Mouse (Mus musculus): ENCODE results near the gene Vta1.
A peak's percentile ranks its signal among the peaks of the same experiment; 100 is the strongest.

The Vta1 gene

DNA sequence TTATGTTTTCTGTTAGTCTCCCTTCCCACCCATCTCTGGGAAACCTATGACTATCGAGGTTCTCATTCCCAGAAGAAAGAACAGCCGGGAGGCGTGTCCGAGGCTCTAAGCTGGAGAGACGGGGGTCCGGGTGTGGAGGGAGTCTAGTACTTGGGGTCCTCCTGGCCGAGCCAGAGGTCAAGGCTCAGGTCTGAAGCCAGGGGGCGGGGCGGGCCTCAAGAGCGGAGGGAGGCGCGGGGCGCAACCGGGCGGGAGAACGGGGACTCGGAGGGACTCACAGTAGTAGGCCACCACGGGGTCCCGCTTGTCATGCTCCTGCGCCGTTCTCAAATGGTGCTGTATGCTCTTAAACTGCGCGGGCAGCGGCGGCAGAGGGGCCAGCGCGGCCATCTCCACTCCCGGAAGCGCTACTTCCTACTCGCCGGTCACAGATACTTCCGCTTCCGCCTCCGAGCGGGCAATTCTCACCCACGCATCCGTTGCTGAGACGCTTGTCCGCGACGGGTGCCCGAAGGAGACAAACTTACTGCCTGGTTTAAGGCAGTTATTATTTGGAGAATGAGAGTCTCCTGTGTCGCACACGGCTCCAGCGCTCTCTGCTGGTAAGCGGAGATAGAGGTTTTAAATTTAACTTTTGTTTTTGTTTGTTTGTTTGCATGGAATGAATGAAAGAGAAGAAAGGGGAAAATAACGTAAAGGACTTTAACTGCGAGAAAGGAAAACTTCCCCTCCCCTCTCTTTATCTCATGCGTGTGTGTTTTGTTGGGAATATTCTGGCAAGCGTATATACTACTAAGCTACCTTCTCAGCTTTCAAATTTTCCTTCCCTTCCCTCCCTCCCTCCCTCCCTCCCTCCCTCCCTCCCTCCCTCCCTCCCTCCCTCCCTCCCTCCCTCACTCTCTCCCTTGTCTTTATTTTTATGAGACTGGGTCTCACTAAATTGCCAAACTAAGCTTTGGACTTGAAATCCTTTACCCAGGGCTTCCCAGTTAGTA is at the start of gene Vta1, which contains the start of gene Nmbr:
Vta1 (minus strand) TSS at position 489 of the 995 bp plus-strand sequence.
Nmbr (plus strand) TSS at position 520 of the 995 bp plus-strand sequence.
- peak; percentile 99 for DNase-seq

DNA sequence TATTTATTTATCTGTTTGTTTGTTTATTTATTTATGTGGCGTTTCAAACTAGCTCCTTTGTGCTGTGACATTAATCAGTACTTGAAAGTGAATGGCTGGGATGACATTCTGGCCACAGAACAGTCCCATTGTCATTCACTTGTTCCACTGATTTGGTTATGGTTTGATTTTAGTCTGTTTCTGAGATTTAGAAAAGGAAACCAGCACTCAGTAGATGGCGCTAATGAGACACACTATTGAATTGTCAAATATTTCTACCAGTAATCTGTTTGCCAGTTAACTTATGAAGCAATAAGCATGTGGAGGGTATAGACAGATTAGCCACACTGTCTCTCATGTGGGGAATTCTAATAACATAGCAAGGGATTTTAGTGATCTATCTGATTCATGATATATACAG is 28.9 kb upstream of the Vta1 start:
- DNase-seq = no peak

DNA sequence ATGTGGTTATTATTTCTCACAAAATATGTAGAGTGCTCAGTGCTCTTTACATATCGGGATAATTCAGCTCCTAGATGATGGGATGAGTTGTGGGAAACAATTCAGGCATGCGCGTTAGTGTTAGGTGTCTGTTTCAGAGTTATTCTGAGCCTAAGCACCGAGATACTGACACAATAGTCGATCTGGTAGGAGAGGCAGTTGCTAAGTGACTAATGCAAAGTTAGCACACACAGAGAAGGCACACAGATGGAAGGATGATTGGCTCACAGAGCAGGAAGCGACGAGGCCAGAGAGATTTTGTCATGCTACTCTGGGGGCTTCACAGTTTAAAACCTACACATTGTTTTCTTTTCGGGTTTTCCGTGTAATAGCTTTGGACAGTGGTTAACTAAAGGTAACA is 20.3 kb upstream of the Vta1 start:
- DNase-seq = peak; percentile 9

DNA sequence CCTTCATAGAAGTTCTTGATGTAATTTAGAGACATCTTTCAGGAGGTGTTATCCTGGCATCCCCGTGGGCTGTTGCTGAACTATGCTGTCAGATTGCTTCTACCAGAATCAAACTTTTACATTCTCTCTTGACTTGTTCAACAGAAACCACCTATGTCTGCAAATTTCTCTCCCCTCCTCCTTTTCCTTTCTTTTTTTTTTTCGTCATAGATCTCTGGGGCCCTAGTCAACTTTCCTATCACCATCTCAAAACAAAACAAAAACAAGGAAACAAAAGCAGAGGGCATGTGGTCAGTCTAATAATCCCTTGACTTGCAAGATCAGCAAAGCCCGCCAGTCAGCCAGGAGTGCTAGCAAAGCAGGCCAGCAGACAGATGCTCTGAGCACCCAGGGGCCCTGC is 12.8 kb upstream of the Vta1 start, which contains the start of gene Gje1:
Gje1 (minus strand) TSS at position 101 of the 400 bp plus-strand sequence.
- DNase-seq = no peak

DNA sequence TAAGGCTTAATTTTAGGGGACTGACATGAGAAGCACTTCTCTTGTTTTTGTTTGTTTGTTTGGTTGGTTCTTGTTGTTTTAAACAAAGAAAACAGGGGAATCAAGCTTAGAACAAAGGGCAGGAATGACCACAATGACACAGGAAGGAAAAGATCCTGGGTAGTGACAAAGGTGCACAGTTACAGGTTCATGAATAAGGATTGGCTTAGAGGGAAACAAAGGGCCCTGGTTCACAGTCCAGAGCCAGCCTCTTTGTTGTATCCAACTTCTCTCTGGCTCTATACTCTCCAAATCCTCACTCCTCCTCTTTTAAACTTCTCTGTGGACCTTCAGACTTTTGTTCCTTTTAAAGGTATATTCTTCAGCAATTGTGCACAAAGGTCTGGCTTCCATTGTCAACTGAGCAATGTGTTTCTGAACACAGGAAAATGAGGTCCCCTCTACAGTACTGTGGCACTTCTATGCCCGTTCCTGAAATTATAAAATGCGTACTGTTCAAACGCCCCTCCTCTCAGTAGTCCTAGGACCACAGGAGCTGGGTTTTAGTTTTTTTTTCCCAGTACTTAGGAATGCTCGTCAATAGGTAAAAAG is 1.4 kb downstream of the Vta1 start:
- DNase-seq = no peak

DNA sequence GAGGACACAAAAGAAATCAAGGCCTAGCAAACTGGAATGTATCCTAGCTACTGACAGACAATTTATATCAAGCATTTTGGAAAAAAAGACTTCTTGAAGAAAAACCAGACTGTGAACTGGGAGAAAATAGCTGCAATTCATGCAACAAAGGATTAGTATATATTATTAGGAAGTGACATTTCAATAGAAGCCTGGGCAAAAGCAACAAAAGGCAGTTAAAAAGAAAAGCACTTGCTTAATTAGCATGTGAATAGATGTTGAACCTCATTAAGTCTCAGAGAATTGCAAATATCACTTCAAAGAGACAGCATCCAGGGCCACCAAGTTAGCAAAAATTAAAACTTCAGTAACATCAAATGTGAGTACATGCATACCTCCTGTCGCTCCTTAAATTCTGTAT is 2.1 kb downstream of the Vta1 start:
- no peak for DNase-seq

DNA sequence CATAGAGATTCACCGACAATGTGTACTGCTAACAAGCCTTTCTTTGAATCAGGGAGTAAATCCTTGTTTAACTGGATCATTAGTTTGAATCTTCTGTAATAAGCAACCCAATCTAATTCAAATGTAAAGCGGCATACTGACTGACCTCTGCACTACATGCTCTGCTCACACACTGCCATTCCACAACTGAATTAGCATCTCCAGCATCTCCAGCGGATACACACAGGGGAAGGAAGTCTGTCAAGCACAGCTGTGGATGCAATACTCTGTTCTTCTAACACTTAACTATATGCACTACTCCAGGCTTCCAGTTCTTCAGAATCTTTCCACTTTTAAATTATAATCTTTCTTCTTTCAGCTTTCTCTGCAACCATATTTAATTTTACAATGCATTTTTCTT is 15.0 kb downstream of the Vta1 start:
- no peak for DNase-seq

DNA sequence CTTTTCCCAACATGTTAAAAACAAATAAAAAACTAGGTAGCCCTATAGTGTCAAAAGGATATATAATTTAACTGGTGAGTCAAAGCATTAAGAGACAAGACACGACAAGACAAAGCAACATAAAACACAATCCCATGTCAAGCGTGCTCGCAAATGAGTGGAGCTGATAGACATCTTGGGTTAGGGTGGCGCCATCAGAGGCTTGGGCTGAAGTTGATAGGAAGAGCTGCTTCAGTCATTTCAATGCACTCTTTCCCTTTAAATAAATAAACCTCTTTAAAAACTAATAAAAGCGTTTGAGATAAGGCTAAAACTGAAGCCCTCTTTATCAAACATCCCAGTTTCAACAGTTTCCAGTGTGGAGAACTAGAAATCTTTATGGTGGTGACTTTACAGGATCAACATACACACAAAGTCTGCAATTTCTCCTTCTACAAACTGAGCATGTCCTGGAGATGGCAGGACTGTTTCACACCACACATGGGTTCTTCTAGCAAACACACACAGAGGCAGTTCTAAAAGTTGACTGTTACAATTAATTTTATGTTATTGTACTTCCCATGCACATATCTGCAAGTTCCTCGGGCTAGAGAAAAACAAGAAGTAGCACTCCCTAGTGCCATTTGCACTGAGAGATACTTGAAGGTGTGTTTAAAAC is 16.4 kb downstream of the Vta1 start:
- DNase-seq = no peak

DNA sequence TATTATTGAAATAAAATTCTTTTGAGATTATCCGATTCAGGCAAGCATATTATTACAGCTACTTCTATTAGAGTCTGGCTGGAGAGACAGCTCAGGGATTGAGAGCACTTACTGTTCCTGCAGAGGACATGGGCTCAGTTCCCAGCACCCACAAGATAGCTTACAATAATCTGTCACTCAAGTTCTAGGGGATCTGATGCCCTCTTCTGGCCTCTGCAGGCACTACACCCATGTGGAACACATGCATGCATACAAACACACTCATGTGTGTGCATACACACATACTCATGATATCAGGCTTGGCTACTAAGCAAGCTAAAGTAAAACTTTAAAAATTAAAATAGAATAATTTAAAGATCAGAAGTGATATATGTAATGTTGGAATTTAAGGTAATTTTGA is 19.7 kb downstream of the Vta1 start:
- no peak for DNase-seq

DNA sequence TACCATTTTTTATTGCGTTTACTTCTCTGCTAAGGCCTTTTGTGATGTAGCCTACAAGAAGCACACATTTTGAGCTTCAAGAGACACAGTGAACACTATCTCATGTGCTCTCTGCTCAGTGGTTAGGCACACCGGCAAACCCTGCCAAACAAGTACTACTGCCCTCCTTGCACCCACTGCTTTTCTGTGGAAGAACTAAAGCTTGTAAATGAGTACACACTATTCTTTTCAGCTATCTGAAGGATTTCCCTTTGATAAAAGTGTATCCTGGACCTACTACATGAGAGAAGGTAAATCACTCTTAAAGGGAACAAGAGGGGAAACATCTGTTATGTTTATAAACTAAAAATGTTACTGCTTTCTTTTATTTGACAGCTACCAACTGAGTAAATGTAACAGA is 39.2 kb downstream of the Vta1 start:
- no peak for DNase-seq

DNA sequence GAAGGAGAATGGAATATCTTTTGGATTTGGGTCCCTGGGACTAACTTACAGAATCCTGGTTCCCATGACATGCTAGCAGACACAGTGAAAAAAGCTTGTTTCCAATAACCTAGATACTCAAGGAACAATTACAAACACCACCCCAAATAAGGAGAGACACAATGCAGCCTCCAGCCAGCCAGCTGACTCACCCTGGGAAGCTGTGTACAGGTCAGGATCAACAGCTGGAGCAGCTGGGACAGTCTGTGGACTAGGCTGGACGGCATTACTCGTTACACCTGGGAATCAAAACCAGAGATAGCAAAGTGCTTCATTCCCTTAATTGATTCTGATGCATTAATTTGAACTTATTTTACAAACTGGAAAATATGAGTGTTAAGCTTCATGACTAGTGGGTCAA is 44.5 kb downstream of the Vta1 start:
- no peak for DNase-seq

DNA sequence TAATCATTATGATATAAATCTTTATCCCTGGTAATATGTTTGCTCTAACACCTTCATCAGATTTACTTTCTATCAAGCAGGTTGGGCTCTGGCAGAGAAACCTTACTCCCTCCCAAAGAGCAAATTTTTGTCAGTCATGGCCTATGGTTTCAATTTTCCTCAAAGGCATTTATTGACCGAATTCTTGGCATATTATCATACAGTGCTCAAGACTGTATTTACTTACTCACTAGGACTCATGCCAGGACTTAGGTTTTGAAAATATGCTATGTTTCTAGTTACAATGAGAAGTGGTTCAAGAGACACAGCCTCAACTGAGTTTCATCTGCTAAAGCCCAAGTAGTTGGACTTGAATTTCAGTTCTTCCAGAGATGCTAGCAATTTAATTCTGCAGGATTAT is 65.7 kb downstream of the Vta1 start:
- DNase-seq = no peak

DNA sequence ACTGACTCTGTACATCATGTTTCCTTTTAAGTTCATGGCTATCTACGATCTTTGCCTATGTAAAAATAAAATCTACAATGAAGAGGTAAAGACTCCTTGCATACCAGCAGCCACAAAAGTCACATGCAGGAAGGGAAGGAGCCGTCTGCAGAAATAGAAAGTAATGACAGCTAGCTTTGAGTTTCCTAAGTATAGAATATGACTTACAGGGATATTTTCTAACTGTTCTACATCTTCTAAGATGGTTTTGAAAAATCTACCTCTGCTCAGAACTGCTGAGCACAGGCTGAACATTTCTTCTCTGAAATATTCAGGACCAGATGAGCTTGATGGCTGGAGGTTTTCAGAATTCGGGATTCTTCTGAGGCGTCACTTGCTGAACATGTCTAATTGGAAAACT is 66.3 kb downstream of the Vta1 start:
- no peak for DNase-seq

DNA sequence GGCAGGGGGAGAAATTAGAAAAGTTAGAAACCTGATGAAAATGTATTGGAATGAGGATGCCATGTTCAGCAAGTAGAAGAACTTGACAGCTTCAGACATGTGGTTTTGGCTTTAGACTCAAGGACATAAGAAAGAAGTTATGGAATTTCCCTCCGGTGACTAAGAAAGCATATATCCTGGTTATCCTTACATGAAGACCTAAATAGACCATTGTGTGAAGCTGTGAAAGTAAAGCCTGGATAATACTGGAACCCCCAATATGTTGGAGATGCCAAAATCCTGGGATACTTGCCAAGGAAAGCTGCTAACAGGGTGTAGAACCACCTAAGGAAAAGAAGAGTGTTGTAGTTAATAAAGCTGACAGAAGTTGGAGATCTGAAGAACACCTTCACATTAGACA is 79.7 kb downstream of the Vta1 start:
- no peak for DNase-seq

DNA sequence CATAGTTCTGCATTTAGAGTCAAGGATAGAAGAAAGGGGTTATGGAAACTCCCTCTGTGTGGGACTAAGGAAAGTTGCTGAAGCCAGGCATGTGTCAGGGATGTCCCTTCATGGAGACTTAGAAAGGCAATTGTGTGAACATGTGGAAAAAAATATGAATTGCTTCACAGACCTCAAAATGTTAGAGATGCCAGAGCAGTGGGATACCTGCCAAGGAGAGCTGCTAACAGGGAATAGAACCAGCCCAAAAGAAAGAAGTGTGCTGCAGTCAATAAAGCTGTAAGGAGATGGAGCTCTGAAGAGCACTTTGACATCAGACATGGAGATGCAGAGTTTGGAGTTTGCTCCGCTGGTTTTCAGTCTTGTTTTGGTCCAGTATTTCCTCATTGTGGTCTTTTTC is 86.2 kb downstream of the Vta1 start:
- no peak for DNase-seq

DNA sequence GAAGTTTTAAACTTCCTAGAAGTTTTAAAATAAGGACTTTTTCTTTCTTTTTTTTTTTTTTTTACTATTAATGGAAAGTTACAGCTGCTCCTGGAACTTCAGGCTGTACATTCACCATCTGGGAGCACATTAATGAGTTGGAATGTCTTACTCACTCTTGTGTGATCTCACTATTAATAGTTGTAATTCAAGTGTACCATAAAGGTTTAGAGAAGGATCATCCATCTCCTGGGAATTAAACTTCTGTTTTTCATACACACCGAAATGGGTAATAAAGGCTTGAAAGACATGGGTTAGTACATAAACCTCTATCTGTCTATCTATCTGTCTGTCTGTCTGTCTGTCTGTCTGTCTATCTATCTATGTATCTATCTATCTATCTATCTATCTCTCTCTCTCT is 87.1 kb downstream of the Vta1 start:
- DNase-seq = no peak

DNA sequence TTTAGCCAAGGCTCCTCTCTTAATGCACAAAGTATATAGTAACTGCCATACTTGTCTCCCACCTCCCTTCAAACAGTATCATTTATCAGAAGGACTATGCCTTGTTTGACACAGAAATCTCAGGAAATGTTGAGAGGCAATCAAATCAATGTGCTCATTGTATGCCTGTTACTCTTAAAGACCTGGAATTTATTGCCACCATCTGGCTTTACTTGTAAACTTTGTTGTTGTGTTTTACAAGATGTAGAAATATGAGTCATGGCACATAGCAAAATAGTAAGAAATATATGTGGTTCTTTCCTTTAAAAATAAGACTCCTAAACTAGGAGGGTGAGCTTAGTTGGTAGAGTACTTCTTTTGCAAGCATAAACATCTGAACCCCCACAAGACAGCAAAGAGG is 89.9 kb downstream of the Vta1 start:
- DNase-seq = no peak

DNA sequence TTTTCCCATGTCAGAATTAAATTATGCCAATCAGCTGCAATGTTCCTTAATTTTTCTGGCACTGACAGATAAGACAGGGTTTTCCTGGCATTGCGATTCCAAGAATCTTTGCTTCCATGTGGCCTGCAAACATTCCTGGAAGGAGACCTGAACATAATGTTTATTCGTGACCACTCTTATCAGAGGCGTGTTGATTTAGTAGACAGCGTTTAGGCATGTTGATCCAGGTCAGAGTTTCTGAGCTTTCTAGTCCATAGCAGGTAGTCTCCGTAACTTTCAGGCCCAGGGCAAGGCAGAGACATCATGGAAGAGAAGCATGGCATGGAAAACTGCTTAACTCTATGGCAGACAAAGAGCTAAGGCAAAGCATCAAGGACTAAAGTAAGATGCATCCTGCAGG is 97.8 kb downstream of the Vta1 start:
- DNase-seq = no peak

All from right cerebral cortex, postnatal 25 days (tissue).